11 mouse cellular contexts compared by ENCODE assay signal in the genomic region with DNA sequence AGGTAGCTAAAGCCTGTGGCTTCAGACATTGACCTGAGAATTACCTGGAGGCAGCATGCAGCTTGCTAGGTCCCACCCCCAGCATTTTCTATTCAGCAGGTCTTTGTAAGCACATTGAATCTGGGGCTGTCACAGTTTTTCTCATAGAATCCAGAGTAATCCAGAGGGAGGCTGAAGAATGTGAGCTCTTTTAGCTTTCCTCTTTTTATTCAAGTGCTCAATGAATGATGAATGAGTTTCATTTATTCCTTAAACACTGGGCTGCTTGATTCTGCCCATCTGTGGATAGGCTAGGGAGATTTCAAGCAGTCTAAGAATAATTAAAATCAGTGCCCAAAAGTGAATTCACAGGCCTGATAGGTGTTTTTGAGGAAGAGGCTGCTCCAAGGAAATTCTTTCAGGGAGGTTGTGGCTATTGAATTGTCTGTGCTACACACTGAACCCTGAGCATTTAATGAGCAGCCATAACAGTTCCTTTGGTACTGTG. TPM values are rescaled to one million over a fixed set of nuclear protein-coding genes. Genes with fewer than 3 reads are reported as not detected.
A peak's percentile ranks its signal among the peaks of the same experiment; 100 is the strongest.
DNase-seq lines count a peak whose midpoint lies in the region; ATAC-seq and TF ChIP-seq lines count a peak whose summit lies in the region.
"Had no signal": no experiment of that assay in that cellular context is flagged by ENCODE, and none has a peak within 500 bp of the region (broad histone marks: within the 10 kb centered on the region; RNA-seq: fewer than 3 reads in every experiment).

No protein-coding gene starts in this region.

- no peaks in the 10 kb centered on the region for H3K36me3 ChIP-seq in forebrain, embryonic 12.5 days (replicated peaks)
- H3K36me3 ChIP-seq in limb, embryonic 13.5 days, result no peaks in the 10 kb centered on the region
- no peaks in the 10 kb centered on the region for H3K36me3 ChIP-seq in intestine, postnatal 0 days (ENCODE audit: control insufficient read depth, insufficient read depth)
- no peaks in the 10 kb centered on the region for H3K36me3 ChIP-seq in stomach, postnatal 0 days (ENCODE audit: control insufficient read depth, insufficient read depth, low read length)

- no peak for TF ChIP-seq CTCF in left cerebral cortex, adult 2 months (IDR thresholded peaks at IDR 0.05)
- no peak for TF ChIP-seq CTCF in intestine, postnatal 0 days (IDR thresholded peaks at IDR 0.05; ENCODE audit: low read depth)
- TF ChIP-seq CTCF in stomach, postnatal 0 days (IDR thresholded peaks at IDR 0.05; ENCODE audit: low read depth), result no peak

- no peak for DNase-seq in left cerebral cortex, adult 2 months (ENCODE audit: extremely low spot score in 1 of 2, low spot score in 2 of 2)
- no peak for DNase-seq in left cerebral cortex, adult 11 months (ENCODE audit: low spot score)
- DNase-seq in telencephalon, adult 2 months (ENCODE audit: low read depth, low spot score), result peak; percentile 49
- DNase-seq in stomach, postnatal 0 days (ENCODE audit: low spot score), result no peak
- DNase-seq: cerebellum, postnatal 36 days; kidney, postnatal 36 days; left cerebral cortex, postnatal 4 days; lung, embryonic 14.5 days had no signal

- H3K9me3 ChIP-seq in forebrain, embryonic 12.5 days, result no peaks in the 10 kb centered on the region
- no peaks in the 10 kb centered on the region for H3K9me3 ChIP-seq in limb, embryonic 13.5 days
- H3K9me3 ChIP-seq in intestine, postnatal 0 days (ENCODE audit: control insufficient read depth), result no peaks in the 10 kb centered on the region
- H3K9me3 ChIP-seq in stomach, postnatal 0 days (ENCODE audit: control insufficient read depth, low read length), result no peaks in the 10 kb centered on the region

- TF ChIP-seq EP300 in stomach, postnatal 0 days (optimal IDR thresholded peaks at IDR 0.05), result no peak

- no peak overlapping the region for H3K4me2 ChIP-seq in forebrain, embryonic 12.5 days
- H3K4me2 ChIP-seq in limb, embryonic 13.5 days (replicated peaks), result no peak overlapping the region
- H3K4me2 ChIP-seq in intestine, postnatal 0 days (replicated peaks; ENCODE audit: low read depth), result no peak overlapping the region
- H3K4me2 ChIP-seq in stomach, postnatal 0 days (replicated peaks; ENCODE audit: low read depth), result no peak overlapping the region
- H3K4me2 ChIP-seq: lung, embryonic 14.5 days had no signal

- peak overlapping the region; percentile 76 for H3K27ac ChIP-seq in left cerebral cortex, adult 2 months
- H3K27ac ChIP-seq in forebrain, embryonic 12.5 days, result peak overlapping the region; percentile 74
- H3K27ac ChIP-seq in limb, embryonic 13.5 days, result peak overlapping the region; percentile 72
- H3K27ac ChIP-seq in intestine, postnatal 0 days (ENCODE audit: low read depth, low read length), result no peak overlapping the region
- H3K27ac ChIP-seq in stomach, postnatal 0 days (replicated peaks), result no peak overlapping the region

- H3K4me3 ChIP-seq in left cerebral cortex, adult 2 months, result no peak overlapping the region
- H3K4me3 ChIP-seq in forebrain, embryonic 12.5 days (replicated peaks), result no peak overlapping the region
- H3K4me3 ChIP-seq in limb, embryonic 13.5 days, result no peak overlapping the region
- no peak overlapping the region for H3K4me3 ChIP-seq in intestine, postnatal 0 days (ENCODE audit: low read depth, low read length)
- H3K4me3 ChIP-seq in stomach, postnatal 0 days (ENCODE audit: low read depth, low read length), result no peak overlapping the region

- intact Hi-C loops in left cerebral cortex, adult 2 months (cut with DNase I), result no loop called here

- H3K4me1 ChIP-seq in forebrain, embryonic 12.5 days, result 0 out of 2 replicates have a peak, but pooled peaks cover 7% of the 10 kb centered on the region
- H3K4me1 ChIP-seq in limb, embryonic 13.5 days, result no peaks in the 10 kb centered on the region
- H3K4me1 ChIP-seq in intestine, postnatal 0 days (replicated peaks; ENCODE audit: control insufficient read depth, insufficient read depth, low read length), result no peaks in the 10 kb centered on the region
- no peaks in the 10 kb centered on the region for H3K4me1 ChIP-seq in stomach, postnatal 0 days (replicated peaks; ENCODE audit: control insufficient read depth, insufficient read depth)

- no peaks in the 10 kb centered on the region for H3K27me3 ChIP-seq in forebrain, embryonic 12.5 days
- no peaks in the 10 kb centered on the region for H3K27me3 ChIP-seq in limb, embryonic 13.5 days
- H3K27me3 ChIP-seq in intestine, postnatal 0 days (replicated peaks; ENCODE audit: control insufficient read depth, insufficient read depth, low read length), result no peaks in the 10 kb centered on the region
- no peaks in the 10 kb centered on the region for H3K27me3 ChIP-seq in stomach, postnatal 0 days (ENCODE audit: control insufficient read depth, insufficient read depth, low read length)

- H3K9ac ChIP-seq in forebrain, embryonic 12.5 days, result no peak overlapping the region
- no peak overlapping the region for H3K9ac ChIP-seq in limb, embryonic 13.5 days
- no peak overlapping the region for H3K9ac ChIP-seq in intestine, postnatal 0 days (ENCODE audit: low read depth, low read length)
- no peak overlapping the region for H3K9ac ChIP-seq in stomach, postnatal 0 days (ENCODE audit: low read length)
- H3K9ac ChIP-seq: lung, embryonic 14.5 days had no signal

- peak; percentile 64; the same call in 1 of the 2 replicates for ATAC-seq in forebrain, embryonic 12.5 days (ENCODE audit: low FRiP score)
- peak; percentile 36; the same call in 1 of the 2 replicates for ATAC-seq in limb, embryonic 13.5 days (ENCODE audit: low FRiP score, low read depth)
- ATAC-seq in intestine, postnatal 0 days, result no peak
- ATAC-seq in stomach, postnatal 0 days (ENCODE audit: low FRiP score, low TSS enrichment), result no peak

RNA-seq across cellular contexts. Expression of a gene that starts 8.2 kb away (rescaled TPM):
- 100 to 1,000 TPM; 115 to 139 TPM for total RNA-seq in left cerebral cortex, adult 2 months (2021)
- 24.1 and 25.7 TPM in 2 replicates for polyA plus RNA-seq in forebrain, embryonic 12.5 days (2016; fragmentation: Nextera tagmentation; extraction: Ambion mirVana)
- 17.8 and 19.0 TPM in 2 replicates for polyA plus RNA-seq in limb, embryonic 13.5 days (2015; fragmentation: Nextera tagmentation; extraction: Ambion mirVana)
- polyA plus RNA-seq in intestine, postnatal 0 days (2015; fragmentation: Nextera tagmentation; extraction: Ambion mirVana), result 2.5 and 3.2 TPM in 2 replicates
- 6.9 and 7.5 TPM in 2 replicates for polyA plus RNA-seq in stomach, postnatal 0 days (2015; fragmentation: Nextera tagmentation; extraction: Ambion mirVana)

RNA-seq across cellular contexts. Expression of a gene that starts 55.9 kb away (rescaled TPM):
- total RNA-seq in left cerebral cortex, adult 2 months (2021), result not detected
- polyA plus RNA-seq in forebrain, embryonic 12.5 days (2016; fragmentation: Nextera tagmentation; extraction: Ambion mirVana), result not detected in 2 replicates
- not detected in 2 replicates for polyA plus RNA-seq in limb, embryonic 13.5 days (2015; fragmentation: Nextera tagmentation; extraction: Ambion mirVana)
- polyA plus RNA-seq in intestine, postnatal 0 days (2015; fragmentation: Nextera tagmentation; extraction: Ambion mirVana), result not detected in 2 replicates
- 10.8 and 12.6 TPM in 2 replicates for polyA plus RNA-seq in stomach, postnatal 0 days (2015; fragmentation: Nextera tagmentation; extraction: Ambion mirVana)
- polyA plus RNA-seq: lung, embryonic 14.5 days had no signal

Comparison
In these comparisons a context has a peak if more than half of its experiments do, and no peak if none do; other contexts are left out.
1. H3K27ac ChIP-seq: peak in left cerebral cortex, adult 2 months (single experiment), forebrain, embryonic 12.5 days (single experiment) and limb, embryonic 13.5 days (single experiment); none in intestine, postnatal 0 days (single experiment) and stomach, postnatal 0 days (single experiment).
2. ATAC-seq: peak in forebrain, embryonic 12.5 days (single experiment) and limb, embryonic 13.5 days (single experiment); none in intestine, postnatal 0 days (single experiment) and stomach, postnatal 0 days (single experiment).